Mouse (Mus musculus) left cerebral cortex, postnatal 25 days (tissue): ENCODE measurements at regions not wholly inside any gene's neighbourhood (a gene's known extent, or its start where the extent isn't known, plus 50 kb on each side); places are given as distances from the start of the nearest gene placed in this dataset.
A peak's percentile ranks its signal among the peaks of the same experiment; 100 is the strongest.

ENCODE experiments used
- DNase-seq, 2 experiments: peaks; one replicate each; pipeline ENCODE4 v3.0.0; 2022; ENCODE audit warnings: low spot score in 2 of 2, mixed read lengths in 1 of 2
- intact Hi-C: fragments of 180-260 bp; cut with DNase I; formaldehyde crosslinking; loops from one replicate; pipeline ENCODE4 v1.15.1; 2025

- DNase-seq = no peak
Observed at GRCm38 (mm10) chr5:47322511-47323167, 660.3 kb upstream of the Slit2 start.

GRCm38 (mm10) chr5:47334299-47334698 lies 648.6 kb upstream of the Slit2 start:
- DNase-seq = no peak
- intact Hi-C loops = no loop called here

More at GRCm38 (mm10) chr5:47322511-47323167, 660.3 kb upstream of the Slit2 start:
- intact Hi-C loops = no loop called here

- intact Hi-C loops = no loop called here
- no peak for DNase-seq
Observed at GRCm38 (mm10) chr5:47336511-47336910, 646.4 kb upstream of the Slit2 start.

GRCm38 (mm10) chr5:47339807-47340206 lies 643.1 kb upstream of the Slit2 start:
- intact Hi-C loops = no loop called here
- DNase-seq = peak in 1 of 2 experiments; percentile 2

GRCm38 (mm10) chr5:47370184-47370583 lies 612.8 kb upstream of the Slit2 start:
- intact Hi-C loops = no loop called here
- no peak for DNase-seq

GRCm38 (mm10) chr5:47385930-47386329 lies 597.0 kb upstream of the Slit2 start:
- intact Hi-C loops = no loop called here
- no peak for DNase-seq

GRCm38 (mm10) chr5:47386750-47387149 lies 596.2 kb upstream of the Slit2 start:
- no peak for DNase-seq
- intact Hi-C loops = no loop called here

GRCm38 (mm10) chr5:47390735-47391134 lies 592.2 kb upstream of the Slit2 start:
- intact Hi-C loops = no loop called here
- no peak for DNase-seq

GRCm38 (mm10) chr5:47396874-47397273 lies 586.1 kb upstream of the Slit2 start:
- DNase-seq = no peak
- intact Hi-C loops = no loop called here

GRCm38 (mm10) chr5:47421916-47422315 lies 561.0 kb upstream of the Slit2 start:
- intact Hi-C loops = no loop called here
- DNase-seq = no peak

GRCm38 (mm10) chr5:47426040-47426439 lies 556.9 kb upstream of the Slit2 start:
- DNase-seq = no peak
- intact Hi-C loops = no loop called here

GRCm38 (mm10) chr5:47426467-47426866 lies 556.5 kb upstream of the Slit2 start:
- intact Hi-C loops = no loop called here
- no peak for DNase-seq

- intact Hi-C loops = no loop called here
- DNase-seq = no peak
Observed at GRCm38 (mm10) chr5:47429217-47430172, 553.4 kb upstream of the Slit2 start.

- intact Hi-C loops = no loop called here
- DNase-seq = peak in 1 of 2 experiments; percentile 1
Observed at GRCm38 (mm10) chr5:47431599-47432328, 551.2 kb upstream of the Slit2 start.

GRCm38 (mm10) chr5:47436455-47436854 lies 546.5 kb upstream of the Slit2 start:
- intact Hi-C loops = no loop called here
- DNase-seq = no peak

- DNase-seq = no peak
- intact Hi-C loops = no loop called here
Observed at GRCm38 (mm10) chr5:47446305-47447028, 536.5 kb upstream of the Slit2 start.

- intact Hi-C loops = no loop called here
- DNase-seq = no peak
Observed at GRCm38 (mm10) chr5:47464848-47465247, 518.1 kb upstream of the Slit2 start.

- no peak for DNase-seq
- intact Hi-C loops = no loop called here
Observed at GRCm38 (mm10) chr5:47469394-47469793, 513.5 kb upstream of the Slit2 start.

- intact Hi-C loops = no loop called here
- no peak for DNase-seq
Observed at GRCm38 (mm10) chr5:47472027-47472825, 510.7 kb upstream of the Slit2 start.
